Mouse (Mus musculus) megakaryocyte-erythroid progenitor cell, adult 5-6 weeks (primary cell): Measurements from ENCODE around the gene Rpusd1. TPM values are rescaled to one million over a fixed set of nuclear protein-coding genes. Genes with fewer than 3 reads are reported as not detected.
"Not testable (repeated sequence)": the region's sequence is repeated elsewhere in the genome, so short reads cannot be mapped to it uniquely, and the experiment has no call there.

Experiments used
- ATAC-seq: replicated peaks from 2 replicates; pipeline ENCODE4 v1.8.0; 2016; ENCODE audit warnings: mild to moderate bottlenecking, inconsistent platforms; ENCODE audit not compliant: severe bottlenecking, poor library complexity, low FRiP score, low TSS enrichment
- total RNA-seq, 2 experiments: library from RNA; stranded (forward) in 1 of 2; stranded (reverse) in 1 of 2; fragments of 200-1000, 215-1000 nt in 1 of 2; fragments of >200 nt in 1 of 2; fragmentation: Nextera tagmentation in 1 of 2; gene quantifications; 2 replicates each; pipeline ENCODE4 v1.2.3; 2014 to 2017

Rpusd1 gene
- total RNA-seq, 2 experiments from 2014 or later, result 2.1 to 17.8 TPM

- peak; percentile 24; the same call in 1 of the 2 replicates for ATAC-seq
Measured at GRCm38 (mm10) chr17:25732082-25732481, 4.6 kb downstream of the Rpusd1 start.

- ATAC-seq, result no peak
Measured at GRCm38 (mm10) chr17:25735246-25735645, 7.8 kb downstream of the Rpusd1 start.

- no peak for ATAC-seq
Measured at GRCm38 (mm10) chr17:25735745-25736144, 8.3 kb downstream of the Rpusd1 start, which contains the start of gene Mslnl. Mslnl (plus strand) TSS chr17:25736042.

- no peak for ATAC-seq
Measured at GRCm38 (mm10) chr17:25738861-25739260, 11.4 kb downstream of the Rpusd1 start.

GRCm38 (mm10) chr17:25741471-25741870, 14.0 kb downstream of the Rpusd1 start:
- ATAC-seq, result not testable (repeated sequence)

- ATAC-seq, result no peak
Measured at GRCm38 (mm10) chr17:25743831-25744230, 16.4 kb downstream of the Rpusd1 start.

- no peak for ATAC-seq
Measured at GRCm38 (mm10) chr17:25744311-25744710, 16.8 kb downstream of the Rpusd1 start.

GRCm38 (mm10) chr17:25748238-25748637, 20.8 kb downstream of the Rpusd1 start:
- no peak for ATAC-seq

- no peak for ATAC-seq
Measured at GRCm38 (mm10) chr17:25749314-25749713, 21.8 kb downstream of the Rpusd1 start.

GRCm38 (mm10) chr17:25751446-25751845, 24.0 kb downstream of the Rpusd1 start:
- ATAC-seq, result no peak

GRCm38 (mm10) chr17:25754241-25754640, 26.8 kb downstream of the Rpusd1 start, which contains the start of gene Msln:
Msln (minus strand) TSS chr17:25754378.
- no peak for ATAC-seq

GRCm38 (mm10) chr17:25755086-25755485, 27.6 kb downstream of the Rpusd1 start:
- ATAC-seq, result no peak

GRCm38 (mm10) chr17:25755627-25756377, 28.3 kb downstream of the Rpusd1 start:
- ATAC-seq, result no peak

- no peak for ATAC-seq
Measured at GRCm38 (mm10) chr17:25756378-25757242, 29.1 kb downstream of the Rpusd1 start.

GRCm38 (mm10) chr17:25757691-25758090, 30.2 kb downstream of the Rpusd1 start:
- no peak for ATAC-seq

GRCm38 (mm10) chr17:25760148-25760547, 32.7 kb downstream of the Rpusd1 start:
- no peak for ATAC-seq

- no peak for ATAC-seq
Measured at GRCm38 (mm10) chr17:25761561-25761970, 34.1 kb downstream of the Rpusd1 start.

GRCm38 (mm10) chr17:25762591-25762990, 35.1 kb downstream of the Rpusd1 start:
- no peak for ATAC-seq

- ATAC-seq, result no peak
Measured at GRCm38 (mm10) chr17:25765886-25766285, 38.4 kb downstream of the Rpusd1 start.

- no peak for ATAC-seq
Measured at GRCm38 (mm10) chr17:25769331-25769730, 41.9 kb downstream of the Rpusd1 start.
